Mouse (Mus musculus): ENCODE data around the gene Arhgap29. TPM values are rescaled to one million over a fixed set of nuclear protein-coding genes. Genes with fewer than 3 reads are reported as not detected.

The Arhgap29 gene
- total RNA-seq, 2 experiments from 2014 or later: 82.8 to 88.0 TPM

GRCm38 (mm10) chr3:122009818-122010217 is 57.5 kb downstream of the Arhgap29 start:
- DNase-seq (ENCODE audit: low spot score in 2 of 2): no peak

- no peak for DNase-seq (ENCODE audit: low spot score in 2 of 2)
Observed at GRCm38 (mm10) chr3:122010292-122010691, 58.0 kb downstream of the Arhgap29 start.

- no peak for DNase-seq (ENCODE audit: low spot score in 2 of 2)
Observed at GRCm38 (mm10) chr3:122012464-122012863, 60.1 kb downstream of the Arhgap29 start.

GRCm38 (mm10) chr3:122018421-122018820 is 66.1 kb downstream of the Arhgap29 start:
- DNase-seq (ENCODE audit: low spot score in 2 of 2): no peak

- no peak for DNase-seq (ENCODE audit: low spot score in 2 of 2)
Observed at GRCm38 (mm10) chr3:122019159-122019558, 66.8 kb downstream of the Arhgap29 start.

- no peak for DNase-seq (ENCODE audit: low spot score in 2 of 2)
Observed at GRCm38 (mm10) chr3:122021029-122021652, 68.8 kb downstream of the Arhgap29 start.

- no peak for DNase-seq (ENCODE audit: low spot score in 2 of 2)
Observed at GRCm38 (mm10) chr3:122022355-122022754, 70.0 kb downstream of the Arhgap29 start.

- no peak for DNase-seq (ENCODE audit: low spot score in 2 of 2)
Observed at GRCm38 (mm10) chr3:122026676-122027075, 74.3 kb downstream of the Arhgap29 start.

GRCm38 (mm10) chr3:122027776-122028175 is 75.4 kb downstream of the Arhgap29 start:
- no peak for DNase-seq (ENCODE audit: low spot score in 2 of 2)

- no peak for DNase-seq (ENCODE audit: low spot score in 2 of 2)
Observed at GRCm38 (mm10) chr3:122033248-122033837, 81.0 kb downstream of the Arhgap29 start.

GRCm38 (mm10) chr3:122034240-122034639 is 81.9 kb downstream of the Arhgap29 start:
- no peak for DNase-seq (ENCODE audit: low spot score in 2 of 2)

- no peak for DNase-seq (ENCODE audit: low spot score in 2 of 2)
Observed at GRCm38 (mm10) chr3:122035092-122035491, 82.8 kb downstream of the Arhgap29 start.

- DNase-seq (ENCODE audit: low spot score in 2 of 2): no peak
Observed at GRCm38 (mm10) chr3:122040522-122040921, 88.2 kb downstream of the Arhgap29 start.

- no peak for DNase-seq (ENCODE audit: low spot score in 2 of 2)
Observed at GRCm38 (mm10) chr3:122043102-122043501, 90.8 kb downstream of the Arhgap29 start.

- DNase-seq (ENCODE audit: low spot score in 2 of 2): no peak
Observed at GRCm38 (mm10) chr3:122043799-122044547, 91.6 kb downstream of the Arhgap29 start, which contains the start of gene Abca4. Abca4 (plus strand) TSS chr3:122044443.

- DNase-seq (ENCODE audit: low spot score in 2 of 2): no peak
Observed at GRCm38 (mm10) chr3:122046187-122046620, 93.9 kb downstream of the Arhgap29 start.

GRCm38 (mm10) chr3:122047402-122047801 is 95.1 kb downstream of the Arhgap29 start:
- no peak for DNase-seq (ENCODE audit: low spot score in 2 of 2)

GRCm38 (mm10) chr3:122047921-122048861 is 95.8 kb downstream of the Arhgap29 start:
- DNase-seq (ENCODE audit: low spot score in 2 of 2): no peak

- no peak for DNase-seq (ENCODE audit: low spot score in 2 of 2)
Observed at GRCm38 (mm10) chr3:122049158-122049557, 96.8 kb downstream of the Arhgap29 start.

GRCm38 (mm10) chr3:122058439-122059198 is 106.3 kb downstream of the Arhgap29 start:
- DNase-seq (ENCODE audit: low spot score in 2 of 2): no peak
